Mouse (Mus musculus): Measurements from ENCODE around the gene Tek. TPM values are rescaled to one million over a fixed set of nuclear protein-coding genes. Genes with fewer than 3 reads are reported as not detected.

Tek gene
- total RNA-seq (2023): under 1 TPM; 0.16 to 0.18 TPM

GRCm38 (mm10) chr4:94738838-94739731 lies at the start of gene Tek:
Gene Tek (plus strand): TSS chr4:94739289.

Other genes starting within 250 kb of the Tek start
- not detected for gene Gm10306, start 182.7 kb upstream of the Tek start, total RNA-seq (2023)
- 10 to 100 TPM in 1 of 2 experiments, 1 to 10 TPM in 1; 7.5 to 10.3 TPM for gene Caap1, start 182.5 kb upstream of the Tek start, total RNA-seq (2023)
- 10 to 100 TPM; 30.4 to 41.3 TPM for gene Plaa, start 136.0 kb upstream of the Tek start, total RNA-seq (2023)
- gene Ift74, start 124.8 kb upstream of the Tek start, total RNA-seq (2023): 1 to 10 TPM; 1.4 to 1.6 TPM
- gene Lrrc19, start 89.1 kb upstream of the Tek start, total RNA-seq (2023): not detected
- gene Eqtn, start 189.6 kb downstream of the Tek start, total RNA-seq (2023): not detected
- 10 to 100 TPM; 28.7 to 36.5 TPM for gene Mysm1, start 239.8 kb downstream of the Tek start, total RNA-seq (2023)